Mouse (Mus musculus): ENCODE measurements around the gene Magi2.

- TF ChIP-seq POLR2A (IDR thresholded peaks at IDR 0.05; ENCODE audit: insufficient read length, low read depth) = no peak
- no peak for TF ChIP-seq POLR2AphosphoS2 (IDR thresholded peaks at IDR 0.05; ENCODE audit: insufficient read length, low read depth)
- no peak for TF ChIP-seq MYOG (IDR thresholded peaks at IDR 0.05; ENCODE audit: control insufficient read depth in 1 of 3, insufficient read depth in 1 of 3, insufficient read length in 2 of 3, low read depth in 2 of 3)
- no peak for TF ChIP-seq USF1 (IDR thresholded peaks at IDR 0.05; ENCODE audit: low read depth)
- TF ChIP-seq TCF3 (IDR thresholded peaks at IDR 0.05; ENCODE audit: insufficient read length, low read depth) = no peak
- no peak for TF ChIP-seq TCF12 (IDR thresholded peaks at IDR 0.05; ENCODE audit: insufficient read depth, poor library complexity, severe bottlenecking)
- no peak for TF ChIP-seq REST (IDR thresholded peaks at IDR 0.05; ENCODE audit: insufficient read depth, insufficient read length)
Observed at GRCm38 (mm10) chr5:19227791-19228331, 1.0 kb downstream of the Magi2 start.

Measured in myocyte (in vitro differentiated cells).